Mouse (Mus musculus) ES-E14 (cell line): ENCODE measurements around the gene Bcl7a.

Experiments used
- CHD2 ChIP-seq: IDR thresholded peaks from 2 replicates; pipeline ENCODE4 v1.6.1; 2014; ENCODE audit warnings: mild to moderate bottlenecking, low read depth, low read length, inconsistent platforms
- ZC3H11A ChIP-seq: IDR thresholded peaks from 2 replicates; pipeline ENCODE4 v1.6.1; 2012; ENCODE audit warnings: low read depth, mild to moderate bottlenecking, inconsistent platforms, low read length, borderline replicate concordance
- ZNF384 ChIP-seq: IDR thresholded peaks from 2 replicates; pipeline ENCODE4 v1.6.1; 2012; ENCODE audit warnings: low read depth, low read length, inconsistent platforms

DNA sequence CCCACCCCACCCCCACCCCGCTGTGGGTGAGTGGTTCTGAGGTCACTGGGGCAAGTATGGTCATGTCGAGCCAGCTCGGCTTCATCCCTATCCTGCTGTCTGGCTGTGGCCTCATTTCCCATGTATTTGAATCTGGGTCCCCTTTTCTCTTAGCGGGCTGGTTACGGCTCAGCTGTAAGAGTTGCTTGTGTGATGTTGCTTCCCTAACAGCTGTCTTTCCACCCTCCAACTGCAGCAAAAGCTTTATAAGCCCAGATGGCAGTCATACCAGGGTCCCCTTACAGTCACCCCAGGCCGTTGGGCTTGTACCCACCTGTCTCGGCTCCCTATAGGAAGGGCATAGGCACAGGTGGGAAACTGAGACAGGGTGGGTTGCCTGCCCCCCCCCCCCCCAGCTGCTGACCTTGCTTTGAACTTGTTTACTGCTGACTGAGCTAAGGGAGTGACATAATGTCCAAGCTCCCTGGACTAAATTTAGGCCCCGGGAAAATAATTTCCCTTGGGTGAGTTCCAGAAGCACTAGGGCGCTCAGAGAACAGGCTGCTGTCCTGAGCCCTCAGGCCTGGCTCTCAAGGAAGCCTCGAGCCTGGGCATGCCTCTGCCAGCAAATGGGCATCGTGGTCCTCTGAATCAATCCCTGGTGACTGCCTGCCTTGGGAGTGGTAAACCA, 20.8 kb downstream of the Bcl7a start:
- TF ChIP-seq ZC3H11A: no peak
- TF ChIP-seq ZNF384: no peak
- TF ChIP-seq CHD2: no peak
